Mouse (Mus musculus): ENCODE data around the gene Atp2c1. TPM values are rescaled to one million over a fixed set of nuclear protein-coding genes. Genes with fewer than 3 reads are reported as not detected.

Gene Atp2c1
- total RNA-seq, 2 experiments from 2014 or later: 15.4 to 33.7 TPM

- ATAC-seq (replicated peaks; ENCODE audit: low FRiP score, poor library complexity, severe bottlenecking): no peak
Observed at GRCm38 (mm10) chr9:105376954-105377530, 150.1 kb downstream of the Atp2c1 start.

GRCm38 (mm10) chr9:105376411-105376810, 150.7 kb downstream of the Atp2c1 start:
- no peak for ATAC-seq (replicated peaks; ENCODE audit: low FRiP score, poor library complexity, severe bottlenecking)

GRCm38 (mm10) chr9:105374361-105374760, 152.8 kb downstream of the Atp2c1 start:
- no peak for ATAC-seq (replicated peaks; ENCODE audit: low FRiP score, poor library complexity, severe bottlenecking)

GRCm38 (mm10) chr9:105368605-105369004, 158.5 kb downstream of the Atp2c1 start:
- no peak for ATAC-seq (replicated peaks; ENCODE audit: low FRiP score, poor library complexity, severe bottlenecking)

GRCm38 (mm10) chr9:105366199-105366598, 160.9 kb downstream of the Atp2c1 start:
- ATAC-seq (replicated peaks; ENCODE audit: low FRiP score, poor library complexity, severe bottlenecking): no peak

- ATAC-seq (replicated peaks; ENCODE audit: low FRiP score, poor library complexity, severe bottlenecking): no peak
Observed at GRCm38 (mm10) chr9:105363520-105364231, 163.4 kb downstream of the Atp2c1 start.

GRCm38 (mm10) chr9:105362181-105362580, 164.9 kb downstream of the Atp2c1 start:
- no peak for ATAC-seq (replicated peaks; ENCODE audit: low FRiP score, poor library complexity, severe bottlenecking)

Other genes with a start within 250 kb of the Atp2c1 start
- 2.3 and 3.1 TPM in 2 replicates for gene Aste1, start 131.9 kb downstream of the Atp2c1 start, total RNA-seq (2015; ENCODE audit: low replicate concordance)
- 3.9 and 5.3 TPM in 2 replicates for gene Aste1, start 131.9 kb downstream of the Atp2c1 start, total RNA-seq (2017; ENCODE audit: low replicate concordance)
- gene Nek11, start 131.8 kb downstream of the Atp2c1 start, total RNA-seq (2015; ENCODE audit: low replicate concordance): not detected in 2 replicates
- not detected in 2 replicates for gene Nek11, start 131.8 kb downstream of the Atp2c1 start, total RNA-seq (2017; ENCODE audit: low replicate concordance)
- gene Pik3r4, start 115.7 kb upstream of the Atp2c1 start, total RNA-seq (2015; ENCODE audit: low replicate concordance): 8.6 and 9.8 TPM in 2 replicates
- gene Pik3r4, start 115.7 kb upstream of the Atp2c1 start, total RNA-seq (2017; ENCODE audit: low replicate concordance): 4.6 and 7.1 TPM in 2 replicates